Mouse (Mus musculus): Measurements from ENCODE around the gene Tssk3. TPM values are rescaled to one million over a fixed set of nuclear protein-coding genes. Genes with fewer than 3 reads are reported as not detected.

Tssk3 gene
- polyA plus RNA-seq, 2 experiments: not detected

DNA sequence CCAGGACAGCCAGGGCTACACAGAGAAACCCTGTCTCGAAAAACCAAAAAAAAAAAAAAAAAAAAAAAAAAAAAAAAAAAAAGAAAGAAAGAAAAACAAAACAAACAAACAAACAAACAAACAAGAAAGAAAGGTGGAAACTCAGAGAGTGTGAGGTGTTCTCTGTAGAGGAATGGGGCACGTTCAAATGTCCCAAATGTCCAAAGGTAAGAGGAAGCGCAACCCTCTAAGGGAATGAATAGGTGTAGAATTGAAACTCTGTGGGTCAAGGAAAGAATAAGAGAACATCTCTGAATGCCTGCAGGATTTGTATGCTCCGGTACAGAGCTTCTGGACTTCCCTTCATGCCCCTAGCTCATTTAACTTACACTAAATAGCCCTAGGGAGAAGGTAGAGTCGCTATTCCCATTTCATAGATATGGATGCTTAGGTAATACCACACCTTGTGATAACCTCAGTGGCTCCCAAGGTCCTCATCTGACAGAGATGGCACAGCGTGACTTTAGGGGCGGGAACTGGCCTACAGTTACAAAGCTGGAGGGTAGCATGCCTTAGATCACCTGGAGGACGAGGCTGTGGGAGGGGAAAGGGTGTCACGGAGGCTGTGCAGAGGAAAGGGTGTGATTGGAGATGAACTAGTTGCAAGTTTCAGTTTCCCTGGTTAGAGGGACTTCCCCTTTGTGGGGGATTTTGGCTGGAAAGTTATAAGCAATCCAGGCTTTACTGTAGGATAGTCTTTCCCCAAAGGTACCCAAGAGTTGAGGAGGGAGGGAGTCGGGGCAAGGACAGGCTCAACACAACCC is 16.8 kb upstream of the Tssk3 start:
- peaks cover 3% of the 10 kb centered on the region for H3K27me3 ChIP-seq (ENCODE audit: control insufficient read depth, insufficient read depth, low read length)
- TF ChIP-seq EP300 (IDR thresholded peaks at IDR 0.05; ENCODE audit: low read depth) (no peak), CTCF (IDR thresholded peaks at IDR 0.05; ENCODE audit: low read depth) (no peak)
- DNase-seq (ENCODE audit: low read depth in 3 of 3, low spot score in 3 of 3) (no peak), ATAC-seq (ENCODE audit: insufficient read depth) (no peak)
- no peak overlapping the region for H3K27ac ChIP-seq
- H3K36me3 ChIP-seq (replicated peaks; ENCODE audit: control insufficient read depth, insufficient read depth, low read depth): no peaks in the 10 kb centered on the region
- H3K4me1 ChIP-seq (replicated peaks; ENCODE audit: control insufficient read depth in 2 of 2, insufficient read depth in 2 of 2, low read length in 1 of 2): peaks cover 0 to 3% of the 10 kb centered on the region in 2 experiments; a peak in 1 of 4 replicates
- no peak overlapping the region for H3K4me3 ChIP-seq (ENCODE audit: insufficient read depth in 1 of 2, low read depth in 2 of 2, low read length in 2 of 2)
- no peak overlapping the region for H3K9ac ChIP-seq (replicated peaks)
- H3K4me2 ChIP-seq (ENCODE audit: low read depth): no peak overlapping the region
- WGBS (ENCODE audit: insufficient replicate concordance): 42% methylated on average over 9 of the region's 10 CpGs
- H3K9me3 ChIP-seq (ENCODE audit: control insufficient read depth, low read length): no peaks in the 10 kb centered on the region

DNA sequence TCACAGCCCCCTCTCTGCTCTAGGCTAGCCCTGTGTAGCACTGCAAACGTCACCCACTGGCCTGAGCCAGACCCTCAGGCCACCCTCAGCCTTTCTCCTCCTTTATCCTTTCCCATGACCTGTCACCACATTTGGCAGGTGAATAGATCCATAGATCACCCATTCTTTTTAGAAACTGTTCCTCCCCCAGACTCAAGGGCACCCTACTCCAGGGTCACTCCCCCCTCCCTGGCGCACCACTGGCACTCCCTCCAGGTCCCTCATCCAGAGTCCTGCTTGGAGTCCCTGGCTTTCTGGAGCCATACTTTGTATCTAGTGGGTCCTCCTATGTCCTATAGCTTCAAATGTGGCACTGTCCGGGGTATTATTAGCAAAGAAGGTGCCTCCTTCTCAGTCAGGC is 14.7 kb upstream of the Tssk3 start:
- Histone ChIP-seq H3K27ac (no peak overlapping the region), H3K4me2 (ENCODE audit: low read depth) (no peak overlapping the region), H3K4me3 (ENCODE audit: insufficient read depth in 1 of 2, low read depth in 2 of 2, low read length in 2 of 2) (no peak overlapping the region), H3K9ac (replicated peaks) (no peak overlapping the region), H3K27me3 (ENCODE audit: control insufficient read depth, insufficient read depth, low read length) (no peaks in the 10 kb centered on the region; the same call in 1 of the 2 replicates), H3K4me1 (replicated peaks; ENCODE audit: control insufficient read depth in 2 of 2, insufficient read depth in 2 of 2, low read length in 1 of 2) (peaks cover 0 to 6% of the 10 kb centered on the region in 2 experiments; a peak in 2 of 4 replicates), H3K9me3 (ENCODE audit: control insufficient read depth, low read length) (no peaks in the 10 kb centered on the region), H3K36me3 (replicated peaks; ENCODE audit: control insufficient read depth, insufficient read depth, low read depth) (no peaks in the 10 kb centered on the region)
- WGBS (ENCODE audit: insufficient replicate concordance): 68% methylated on average over 3 of the region's 3 CpGs
- ATAC-seq (ENCODE audit: insufficient read depth) (no peak), DNase-seq (ENCODE audit: low read depth in 3 of 3, low spot score in 3 of 3) (no peak)
- TF ChIP-seq EP300 (IDR thresholded peaks at IDR 0.05; ENCODE audit: low read depth): no peak
- no peak for TF ChIP-seq CTCF (IDR thresholded peaks at IDR 0.05; ENCODE audit: low read depth)

DNA sequence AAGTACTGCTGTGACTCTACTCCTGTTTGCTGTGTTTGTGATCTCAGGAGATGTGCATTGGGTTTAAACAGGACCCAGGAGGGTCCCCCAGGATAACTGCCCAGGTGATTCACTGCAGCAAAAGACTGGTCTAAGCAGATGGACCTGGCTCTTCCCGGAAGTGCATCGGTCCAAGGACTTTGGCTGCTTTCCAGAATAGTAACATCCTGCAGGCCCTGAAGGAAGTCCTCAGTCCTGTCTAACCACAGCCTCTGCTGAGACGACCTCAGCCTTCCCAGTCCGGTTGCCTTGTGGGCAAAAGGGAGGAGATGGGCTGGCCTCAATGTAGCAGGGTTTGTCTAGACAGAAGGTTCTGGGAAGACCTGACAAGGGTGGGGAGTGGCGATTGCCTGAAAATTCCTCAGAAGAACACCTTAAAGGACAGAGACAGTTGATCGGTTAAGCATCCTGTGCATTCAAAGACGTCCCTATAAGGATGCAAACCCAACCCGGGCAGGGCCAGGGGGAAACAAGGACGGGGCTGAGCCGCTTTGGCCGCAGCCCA is 12.2 kb upstream of the Tssk3 start:
- H3K9ac ChIP-seq (replicated peaks): no peak overlapping the region
- DNase-seq (ENCODE audit: low read depth in 3 of 3, low spot score in 3 of 3) (no peak), ATAC-seq (ENCODE audit: insufficient read depth) (no peak)
- no peak overlapping the region for H3K4me2 ChIP-seq (ENCODE audit: low read depth)
- no peak overlapping the region for H3K4me3 ChIP-seq (ENCODE audit: insufficient read depth in 1 of 2, low read depth in 2 of 2, low read length in 2 of 2)
- TF ChIP-seq CTCF (IDR thresholded peaks at IDR 0.05; ENCODE audit: low read depth) (no peak), EP300 (IDR thresholded peaks at IDR 0.05; ENCODE audit: low read depth) (no peak)
- 34% methylated on average over 11 of the region's 11 CpGs for WGBS (ENCODE audit: insufficient replicate concordance)
- H3K9me3 ChIP-seq (ENCODE audit: control insufficient read depth, low read length): no peaks in the 10 kb centered on the region
- no peaks in the 10 kb centered on the region for H3K36me3 ChIP-seq (replicated peaks; ENCODE audit: control insufficient read depth, insufficient read depth, low read depth)
- no peak overlapping the region for H3K27ac ChIP-seq
- peaks cover 0 to 14% of the 10 kb centered on the region in 2 experiments; a peak in 3 of 4 replicates for H3K4me1 ChIP-seq (replicated peaks; ENCODE audit: control insufficient read depth in 2 of 2, insufficient read depth in 2 of 2, low read length in 1 of 2)
- H3K27me3 ChIP-seq (ENCODE audit: control insufficient read depth, insufficient read depth, low read length): no peaks in the 10 kb centered on the region; the same call in 1 of the 2 replicates

- H3K9me3 ChIP-seq (ENCODE audit: control insufficient read depth, low read length): no peaks in the 10 kb centered on the region
- H3K4me2 ChIP-seq (ENCODE audit: low read depth): no peak overlapping the region
- WGBS (ENCODE audit: insufficient replicate concordance): 29% methylated on average over 9 of the region's 9 CpGs
- H3K4me1 ChIP-seq (replicated peaks; ENCODE audit: control insufficient read depth in 2 of 2, insufficient read depth in 2 of 2, low read length in 1 of 2): peaks cover 0 to 15% of the 10 kb centered on the region in 2 experiments; a peak in 3 of 4 replicates
- H3K9ac ChIP-seq (replicated peaks): no peak overlapping the region
- no peak for TF ChIP-seq CTCF (IDR thresholded peaks at IDR 0.05; ENCODE audit: low read depth)
- no peak for TF ChIP-seq EP300 (IDR thresholded peaks at IDR 0.05; ENCODE audit: low read depth)
- no peaks in the 10 kb centered on the region; the same call in 1 of the 2 replicates for H3K27me3 ChIP-seq (ENCODE audit: control insufficient read depth, insufficient read depth, low read length)
- no peak for DNase-seq (ENCODE audit: low read depth in 3 of 3, low spot score in 3 of 3)
- H3K27ac ChIP-seq: no peak overlapping the region
- H3K36me3 ChIP-seq (replicated peaks; ENCODE audit: control insufficient read depth, insufficient read depth, low read depth): no peaks in the 10 kb centered on the region
- H3K4me3 ChIP-seq (ENCODE audit: insufficient read depth in 1 of 2, low read depth in 2 of 2, low read length in 2 of 2): no peak overlapping the region
- no peak for ATAC-seq (ENCODE audit: insufficient read depth)
Measured at GRCm38 (mm10) chr4:129502327-129502888, 11.6 kb upstream of the Tssk3 start.

All from liver, embryonic 14.5 days (tissue).